Comparison of ENCODE assay signal across 22 mouse cellular contexts in genomic region chr4:120273594-120273993, GRCm38 (mm10). TPM values are rescaled to one million over a fixed set of nuclear protein-coding genes. Genes with fewer than 3 reads are reported as not detected.
DNase-seq lines count a peak whose midpoint lies in the region; ATAC-seq and TF ChIP-seq lines count a peak whose summit lies in the region.
"Had no signal": no experiment of that assay in that cellular context is flagged by ENCODE, and none has a peak within 500 bp of the region (broad histone marks: within the 10 kb centered on the region; RNA-seq: fewer than 3 reads in every experiment).

No protein-coding gene starts in this region.

- no peaks in the 10 kb centered on the region for H3K9me3 ChIP-seq in midbrain, embryonic 11.5 days (ENCODE audit: control insufficient read depth, low read length)
- no peaks in the 10 kb centered on the region for H3K9me3 ChIP-seq in midbrain, postnatal 0 days (ENCODE audit: low read length)

- H3K27ac ChIP-seq in heart, adult 2 months: no peak overlapping the region
- H3K27ac ChIP-seq in midbrain, embryonic 11.5 days (ENCODE audit: low read depth, low read length): no peak overlapping the region
- no peak overlapping the region for H3K27ac ChIP-seq in midbrain, postnatal 0 days (ENCODE audit: low read depth, low read length)

- no peaks in the 10 kb centered on the region for H3K27me3 ChIP-seq in heart, adult 2 months (ENCODE audit: control insufficient read depth, insufficient read depth, low read length)
- peaks cover 32% of the 10 kb centered on the region for H3K27me3 ChIP-seq in midbrain, embryonic 11.5 days (ENCODE audit: control insufficient read depth, insufficient read depth, low read length)
- H3K27me3 ChIP-seq in midbrain, postnatal 0 days (ENCODE audit: insufficient read depth, low read length): peaks cover 15% of the 10 kb centered on the region
- H3K27me3 ChIP-seq: Patski had no signal

- no peak overlapping the region for H3K9ac ChIP-seq in heart, adult 2 months (ENCODE audit: low read depth, low read length)
- no peak overlapping the region for H3K9ac ChIP-seq in midbrain, embryonic 11.5 days (ENCODE audit: low read length)
- H3K9ac ChIP-seq in midbrain, postnatal 0 days (replicated peaks; ENCODE audit: low read length, poor library complexity, severe bottlenecking): no peak overlapping the region

- WGBS in heart, adult 2 months: 60% methylated on average over 7 of the region's 7 CpGs
- WGBS in midbrain, embryonic 11.5 days: 71% methylated on average over 7 of the region's 7 CpGs
- 66% methylated on average over 7 of the region's 7 CpGs for WGBS in midbrain, postnatal 0 days

- no peaks in the 10 kb centered on the region for H3K36me3 ChIP-seq in heart, adult 2 months (ENCODE audit: control insufficient read depth, insufficient read depth, low read length)
- no peaks in the 10 kb centered on the region for H3K36me3 ChIP-seq in midbrain, embryonic 11.5 days (ENCODE audit: control insufficient read depth, insufficient read depth, low read length)
- H3K36me3 ChIP-seq in midbrain, postnatal 0 days (ENCODE audit: insufficient read depth, low read length): no peaks in the 10 kb centered on the region; the same call in 1 of the 2 replicates
- H3K36me3 ChIP-seq: G1E had no signal

- intact Hi-C loops in heart, adult 2 months (cut with DNase I): no loop called here

- no peak overlapping the region for H3K4me3 ChIP-seq in heart, adult 2 months
- H3K4me3 ChIP-seq in midbrain, embryonic 11.5 days (ENCODE audit: low read depth, low read length): no peak overlapping the region
- H3K4me3 ChIP-seq in midbrain, postnatal 0 days (ENCODE audit: low read depth, low read length): no peak overlapping the region

- no peaks in the 10 kb centered on the region for H3K79me2 ChIP-seq in heart, adult 2 months (replicated peaks; ENCODE audit: control insufficient read depth, insufficient read depth, low read length)

- TF ChIP-seq POLR2A in heart, adult 2 months (IDR thresholded peaks at IDR 0.05; ENCODE audit: insufficient read depth, low read depth, low read length): no peak
- TF ChIP-seq POLR2A in brain, embryonic 14.5 days (IDR thresholded peaks at IDR 0.05; ENCODE audit: borderline replicate concordance, extremely low read depth, insufficient read depth, insufficient read length, poor library complexity, severe bottlenecking): no peak

- no peak for TF ChIP-seq CTCF in heart, adult 2 months (IDR thresholded peaks at IDR 0.05)
- no peak for TF ChIP-seq CTCF in midbrain, postnatal 0 days (IDR thresholded peaks at IDR 0.05)
- TF ChIP-seq CTCF in brain, embryonic 14.5 days (IDR thresholded peaks at IDR 0.05; ENCODE audit: borderline replicate concordance, extremely low read depth, insufficient read depth, insufficient read length): no peak

- no peak overlapping the region for H3K4me2 ChIP-seq in midbrain, embryonic 11.5 days
- no peak overlapping the region for H3K4me2 ChIP-seq in midbrain, postnatal 0 days (ENCODE audit: low read depth, low read length, poor library complexity, severe bottlenecking)

- ATAC-seq in midbrain, embryonic 11.5 days (ENCODE audit: low FRiP score): no peak
- ATAC-seq in midbrain, postnatal 0 days (ENCODE audit: low FRiP score): no peak
- ATAC-seq: activated CD4-positive, CD25-positive, alpha-beta regulatory T cell, adult 4 months; CD4-positive, CD25-positive, alpha-beta regulatory T cell, adult 4 months; Patski had no signal

- H3K4me1 ChIP-seq in heart, adult 2 months (ENCODE audit: control insufficient read depth, insufficient read depth, low read length): peaks cover 5% of the 10 kb centered on the region; the same call in 1 of the 2 replicates
- H3K4me1 ChIP-seq in midbrain, embryonic 11.5 days (ENCODE audit: control insufficient read depth, insufficient read depth, low read length): peaks cover 8% of the 10 kb centered on the region
- no peaks in the 10 kb centered on the region for H3K4me1 ChIP-seq in midbrain, postnatal 0 days (ENCODE audit: insufficient read depth, low read length)

- DNase-seq in heart, adult 11 months: peak; percentile 84
- DNase-seq in heart, adult 2 months: no peak
- DNase-seq in midbrain, embryonic 11.5 days (ENCODE audit: low spot score, missing footprints): peak; percentile 65
- no peak for DNase-seq in midbrain, postnatal 0 days (ENCODE audit: low spot score)
- DNase-seq in brain, embryonic 14.5 days (ENCODE audit: low read depth): peak; percentile 0
- DNase-seq in cerebellum, postnatal 4 days (ENCODE audit: low spot score in 2 of 2): no peak
- DNase-seq: adrenal gland, adult 2 months; adrenal gland, adult 8-10 months; adrenal gland, postnatal 10 days; adrenal gland, postnatal 14 days; adrenal gland, postnatal 25 days; adrenal gland, postnatal 36 days; B cell, adult 2 months; cerebellum, adult 11 months; cerebellum, adult 11-12 months; cerebellum, adult 18-20 months; cerebellum, adult 2 months had no signal

- TF ChIP-seq EP300 in heart, adult 2 months (IDR thresholded peaks at IDR 0.05; ENCODE audit: insufficient read depth, low read depth, low read length): no peak

RNA-seq across cellular contexts. Expression of gene Foxo6, which starts 13.6 kb away (rescaled TPM):
- total RNA-seq in heart, adult 2 months (2021): 1 to 10 TPM; 3.3 to 5.4 TPM
- 5.5 TPM in 2 replicates for polyA plus RNA-seq in heart, adult 2 months (2012; rRNA removed)
- 0.11 and 0.25 TPM in 2 replicates for polyA plus RNA-seq in midbrain, embryonic 11.5 days (2014; fragmentation: Nextera tagmentation; extraction: Ambion mirVana)
- 29.0 and 34.2 TPM in 2 replicates for total RNA-seq in midbrain, postnatal 0 days (2014; rRNA removed)
- polyA plus RNA-seq in midbrain, postnatal 0 days (2015; fragmentation: Nextera tagmentation; extraction: Ambion mirVana): 1.7 TPM in 2 replicates
- 22.7 and 35.4 TPM in 2 replicates for polyA plus RNA-seq in brain, embryonic 14.5 days (2012; rRNA removed)
- total RNA-seq: CH12.LX, G1E had no signal
- polyA plus RNA-seq: activated CD4-positive, CD25-positive, alpha-beta regulatory T cell, adult 4 months; CD4-positive, CD25-positive, alpha-beta regulatory T cell, adult 4 months; G1E had no signal

Comparison
In these comparisons a context has a peak if more than half of its experiments do, and no peak if none do; other contexts are left out.
1. DNase-seq: peak in heart, adult 11 months (single experiment), midbrain, embryonic 11.5 days (single experiment) and brain, embryonic 14.5 days (single experiment); none in heart, adult 2 months (0 of 2), midbrain, postnatal 0 days (single experiment) and cerebellum, postnatal 4 days (0 of 2).